Mouse (Mus musculus) forebrain, embryonic 10.5 days (tissue): ENCODE measurements around the gene Ulk1. TPM values are rescaled to one million over a fixed set of nuclear protein-coding genes. Genes with fewer than 3 reads are reported as not detected.
A peak's percentile ranks its signal among the peaks of the same experiment; 100 is the strongest.

Experiments used
- DNase-seq: peaks from one replicate; pipeline ENCODE4 v3.0.0-alpha.2; 2017; ENCODE audit warnings: low spot score; ENCODE audit errors: extremely low spot score
- H3K27ac ChIP-seq: fragments of 300-500 bp; sonication (generic); 2 replicates; pipeline ENCODE4 v1.5.1; 2016; ENCODE audit warnings: mild to moderate bottlenecking
- H3K27me3 ChIP-seq: fragments of 300-500 bp; sonication (generic); 2 replicates; pipeline ENCODE4 v1.6.1; 2016; ENCODE audit warnings: mild to moderate bottlenecking; ENCODE audit not compliant: poor library complexity, severe bottlenecking
- H3K36me3 ChIP-seq: fragments of 300-500 bp; sonication (generic); replicated peaks from 2 replicates; pipeline ENCODE4 v1.6.1; 2016; ENCODE audit warnings: mild to moderate bottlenecking, moderate library complexity
- H3K4me1 ChIP-seq: fragments of 300-500 bp; sonication (generic); 2 replicates; pipeline ENCODE4 v1.6.1; 2016
- H3K4me3 ChIP-seq: fragments of 300-500 bp; sonication (generic); 2 replicates; pipeline ENCODE4 v1.5.1; 2016; ENCODE audit warnings: mild to moderate bottlenecking, moderate library complexity
- H3K9me3 ChIP-seq: fragments of 300-500 bp; sonication (generic); 2 replicates; pipeline ENCODE4 v1.6.1; 2016; ENCODE audit warnings: mild to moderate bottlenecking, moderate library complexity
- WGBS: fragments of 180-500 bp; shearing (Covaris S2); methylation state at CpG from one replicate; pipeline ENCODE4 v1.1.7; 2016; 5-methylcytosine and 5-hydroxymethylcytosine counted together
- polyA plus RNA-seq: library from polyadenylated mRNA; unstranded; fragments of >200 nt; fragmentation: Nextera tagmentation; extraction: Ambion mirVana; gene quantifications from 2 replicates; pipeline ENCODE4 v1.2.1, GENCODE M21; 2016

Gene Ulk1
- polyA plus RNA-seq, 1 experiment from 2014 or later, result 18.3 TPM

- no peak overlapping the region for H3K27ac ChIP-seq
- 93% methylated on average over 5 of the region's 5 CpGs for WGBS
- no peaks in the 10 kb centered on the region for H3K27me3 ChIP-seq
- H3K36me3 ChIP-seq, result peaks cover 8% of the 10 kb centered on the region
- H3K4me1 ChIP-seq, result no peaks in the 10 kb centered on the region
- no peak for DNase-seq
- H3K9me3 ChIP-seq, result no peaks in the 10 kb centered on the region
- no peak overlapping the region for H3K4me3 ChIP-seq
These were observed 17.7 kb upstream of the Ulk1 start for GRCm38 (mm10) chr5:110827576-110827975.

DNA sequence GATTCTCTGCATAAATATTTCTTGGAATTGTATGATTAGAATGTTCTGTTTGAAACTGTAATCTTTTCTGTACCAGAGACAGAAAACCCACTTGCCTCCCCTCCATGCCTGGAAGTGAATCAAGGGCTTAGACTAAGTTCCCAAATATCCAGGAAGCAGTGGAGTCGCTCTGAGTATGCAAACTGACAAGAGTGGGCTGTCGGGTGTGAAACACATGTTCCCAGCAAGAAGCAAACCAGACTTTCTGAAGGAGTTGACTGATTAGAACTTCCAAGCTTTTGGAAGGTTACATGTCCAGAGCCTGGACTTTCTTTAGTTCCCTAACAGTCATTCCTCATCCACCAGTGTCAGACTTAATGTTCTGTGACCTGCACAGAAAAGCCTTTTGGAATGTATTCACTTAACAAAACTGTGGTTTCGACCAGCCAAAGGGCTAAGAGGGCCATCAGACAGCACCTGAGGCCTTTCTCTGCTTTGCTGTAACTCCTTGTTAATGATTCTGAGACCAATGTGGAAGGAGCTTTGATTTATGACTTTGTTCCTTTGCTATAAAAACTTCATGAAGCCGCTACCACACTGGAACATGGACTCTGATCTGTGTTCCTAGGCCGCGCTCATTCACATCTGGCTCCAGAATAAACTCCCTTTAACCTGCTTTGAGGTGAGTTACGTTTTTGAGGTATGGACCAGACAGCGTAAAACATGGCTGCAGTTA lies 17.0 kb upstream of the Ulk1 start:
- H3K4me3 ChIP-seq, result no peak overlapping the region
- H3K4me1 ChIP-seq, result no peaks in the 10 kb centered on the region
- WGBS, result 91% methylated on average over 8 of the region's 8 CpGs
- H3K9me3 ChIP-seq, result no peaks in the 10 kb centered on the region
- no peak for DNase-seq
- no peak overlapping the region for H3K27ac ChIP-seq
- peaks cover 8% of the 10 kb centered on the region for H3K36me3 ChIP-seq
- H3K27me3 ChIP-seq, result no peaks in the 10 kb centered on the region

GRCm38 (mm10) chr5:110824421-110824820 lies 14.5 kb upstream of the Ulk1 start:
- WGBS, result 91% methylated on average over 4 of the region's 4 CpGs
- no peaks in the 10 kb centered on the region for H3K9me3 ChIP-seq
- H3K4me3 ChIP-seq, result no peak overlapping the region
- no peaks in the 10 kb centered on the region for H3K4me1 ChIP-seq
- no peaks in the 10 kb centered on the region for H3K27me3 ChIP-seq
- no peak overlapping the region for H3K27ac ChIP-seq
- no peak for DNase-seq
- H3K36me3 ChIP-seq, result 0 out of 2 replicates have a peak, but pooled peaks cover 3% of the 10 kb centered on the region

- Histone ChIP-seq H3K27ac (peak overlapping the region; percentile 92), H3K9me3 (no peaks in the 10 kb centered on the region), H3K27me3 (no peaks in the 10 kb centered on the region), H3K36me3 (peaks cover 40% of the 10 kb centered on the region), H3K4me3 (peak overlapping the region; percentile 83), H3K4me1 (peaks cover 34% of the 10 kb centered on the region)
- WGBS, result 2% methylated on average over 27 of the region's 27 CpGs
- peak; percentile 61 for DNase-seq
These were observed 853 bp downstream of the Ulk1 start for GRCm38 (mm10) chr5:110808821-110809666.

DNA sequence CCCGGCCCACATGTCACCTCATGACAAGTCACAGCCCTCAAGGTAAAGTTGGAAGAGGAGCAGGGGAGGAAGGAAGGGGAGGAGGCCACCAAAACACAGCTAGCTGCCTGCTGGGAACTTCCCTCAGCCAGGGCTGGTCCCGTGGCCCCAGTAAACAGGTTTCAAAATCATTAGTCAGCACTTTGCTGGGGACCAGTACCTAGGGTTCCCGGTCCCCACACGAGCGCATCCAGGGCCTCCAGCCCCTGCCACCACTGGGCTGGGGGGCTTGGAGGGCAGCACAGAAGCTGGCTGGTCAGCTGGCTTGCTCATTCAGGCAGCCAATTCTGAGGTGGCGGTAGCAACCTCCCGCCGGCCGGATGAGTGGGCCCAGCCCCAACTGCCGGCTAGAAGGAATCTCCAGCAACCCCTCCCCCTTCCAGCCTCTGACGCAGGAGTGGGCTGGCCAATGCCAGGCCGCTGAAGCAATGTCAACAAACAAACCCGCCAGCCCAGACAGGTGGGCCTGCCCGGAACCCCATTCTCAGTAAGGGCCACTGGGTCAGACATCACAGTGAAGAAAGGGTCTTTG lies 1.8 kb downstream of the Ulk1 start:
- no peaks in the 10 kb centered on the region for H3K27me3 ChIP-seq
- peak overlapping the region; percentile 73 for H3K27ac ChIP-seq
- H3K4me3 ChIP-seq, result peak overlapping the region; percentile 83
- H3K4me1 ChIP-seq, result peaks cover 34% of the 10 kb centered on the region
- H3K9me3 ChIP-seq, result no peaks in the 10 kb centered on the region
- 6% methylated on average over 14 of the region's 14 CpGs for WGBS
- H3K36me3 ChIP-seq, result peaks cover 48% of the 10 kb centered on the region
- peak; percentile 82 for DNase-seq

DNA sequence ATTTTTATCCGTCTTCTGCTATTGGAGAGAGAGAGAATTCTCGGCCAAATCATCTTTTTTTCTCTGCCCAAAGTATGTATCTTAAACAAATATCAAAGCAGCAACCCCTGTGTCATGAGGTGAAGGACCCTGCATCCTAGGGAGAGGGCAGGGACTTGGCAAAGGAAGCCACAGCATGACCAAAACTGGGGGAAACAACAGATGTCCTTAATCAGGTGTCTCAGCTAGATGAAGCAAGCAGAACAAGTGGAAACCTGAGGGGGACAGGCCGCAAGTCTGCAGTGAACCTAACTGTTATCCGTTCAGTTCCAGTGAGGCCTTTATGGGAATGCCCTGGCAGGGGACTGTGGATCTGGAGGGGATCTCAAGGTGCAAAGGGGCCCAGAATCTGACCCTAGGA lies 2.4 kb downstream of the Ulk1 start:
- no peak for DNase-seq
- WGBS, result 85% methylated on average over 4 of the region's 4 CpGs
- Histone ChIP-seq H3K27me3 (no peaks in the 10 kb centered on the region), H3K27ac (peak overlapping the region; percentile 73; the same call in 1 of the 2 replicates), H3K9me3 (no peaks in the 10 kb centered on the region), H3K4me1 (peaks cover 34% of the 10 kb centered on the region), H3K36me3 (peaks cover 54% of the 10 kb centered on the region), H3K4me3 (peak overlapping the region; percentile 83)

- DNase-seq, result no peak
- H3K4me3 ChIP-seq, result no peak overlapping the region; the same call in 1 of the 2 replicates
- no peaks in the 10 kb centered on the region for H3K9me3 ChIP-seq
- no peaks in the 10 kb centered on the region for H3K27me3 ChIP-seq
- 84% methylated on average over 1 of the region's 1 CpGs for WGBS
- no peak overlapping the region for H3K27ac ChIP-seq
- H3K4me1 ChIP-seq, result peaks cover 34% of the 10 kb centered on the region
- peaks cover 62% of the 10 kb centered on the region for H3K36me3 ChIP-seq
These were observed 3.2 kb downstream of the Ulk1 start for GRCm38 (mm10) chr5:110806676-110807075.

GRCm38 (mm10) chr5:110806154-110806553 lies 3.7 kb downstream of the Ulk1 start:
- WGBS, result 86% methylated on average over 4 of the region's 4 CpGs
- peaks cover 67% of the 10 kb centered on the region for H3K36me3 ChIP-seq

DNA sequence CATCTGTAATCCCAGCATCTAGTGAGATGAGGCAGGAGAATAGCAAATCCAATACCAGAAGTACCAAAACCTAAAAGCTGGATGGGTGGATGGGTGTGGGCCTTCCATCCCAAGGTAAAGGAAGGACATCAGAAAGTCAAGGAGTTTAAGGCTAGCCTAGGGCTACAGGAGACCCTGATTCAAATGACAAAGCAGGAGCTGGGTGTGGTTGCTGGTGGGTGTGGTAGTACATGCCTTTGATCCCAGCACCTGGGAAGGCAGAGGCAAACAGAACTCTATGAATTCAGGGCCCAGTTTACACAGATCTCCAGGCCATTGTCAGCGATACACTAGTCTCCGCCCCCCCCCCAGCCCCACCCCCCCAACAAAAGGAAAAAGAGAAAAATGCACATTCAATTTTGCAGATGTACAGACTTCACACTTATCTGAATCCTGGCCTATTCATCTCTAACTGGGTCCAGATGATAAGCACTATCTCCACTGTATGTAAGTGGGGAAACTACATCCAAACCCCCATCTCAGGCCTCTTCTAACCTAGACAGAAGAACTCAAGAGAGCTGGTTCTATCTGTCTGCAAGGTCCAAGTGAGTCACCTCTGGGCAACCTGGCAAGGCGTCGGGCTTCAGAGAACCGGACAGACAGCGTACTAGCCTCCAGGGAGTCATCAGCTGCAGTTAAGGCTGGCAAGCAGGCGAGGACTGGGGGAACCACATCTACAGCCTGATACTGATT lies 5.7 kb downstream of the Ulk1 start:
- 90% methylated on average over 7 of the region's 7 CpGs for WGBS
- peaks cover 28% of the 10 kb centered on the region for H3K4me1 ChIP-seq
- DNase-seq, result no peak
- H3K4me3 ChIP-seq, result no peak overlapping the region
- H3K9me3 ChIP-seq, result no peaks in the 10 kb centered on the region
- peaks cover 87% of the 10 kb centered on the region for H3K36me3 ChIP-seq
- H3K27ac ChIP-seq, result no peak overlapping the region
- no peaks in the 10 kb centered on the region for H3K27me3 ChIP-seq

More at GRCm38 (mm10) chr5:110806154-110806553, 3.7 kb downstream of the Ulk1 start:
- no peak for DNase-seq
- Histone ChIP-seq H3K4me1 (peaks cover 34% of the 10 kb centered on the region), H3K4me3 (no peak overlapping the region), H3K9me3 (no peaks in the 10 kb centered on the region), H3K27me3 (no peaks in the 10 kb centered on the region), H3K27ac (no peak overlapping the region)

GRCm38 (mm10) chr5:110802809-110803208 lies 7.1 kb downstream of the Ulk1 start:
- no peaks in the 10 kb centered on the region for H3K27me3 ChIP-seq

DNA sequence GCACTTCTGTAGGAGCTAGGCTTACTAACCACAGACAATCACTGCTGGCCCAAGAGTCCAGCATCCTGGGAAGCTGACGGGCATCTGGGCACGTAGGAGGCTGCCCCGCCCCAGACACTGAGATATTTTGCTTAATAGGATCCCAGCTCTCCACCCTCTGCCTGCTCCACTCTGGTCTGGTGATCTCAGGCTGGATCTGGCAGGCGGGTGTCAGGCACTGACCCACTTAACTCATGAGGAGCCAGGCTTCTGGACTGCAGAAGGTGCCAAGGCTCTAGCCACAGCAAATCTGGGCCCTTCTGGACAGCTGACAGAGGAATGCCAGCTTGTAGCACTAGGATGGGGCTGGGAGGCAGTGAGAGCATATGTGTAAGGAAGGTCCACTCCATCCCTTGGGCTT lies 7.7 kb downstream of the Ulk1 start:
- Histone ChIP-seq H3K27ac (no peak overlapping the region), H3K9me3 (no peaks in the 10 kb centered on the region), H3K36me3 (peaks cover 98% of the 10 kb centered on the region), H3K4me3 (no peak overlapping the region), H3K4me1 (peaks cover 8% of the 10 kb centered on the region), H3K27me3 (no peaks in the 10 kb centered on the region)
- WGBS, result 89% methylated on average over 4 of the region's 4 CpGs
- DNase-seq, result no peak

More at GRCm38 (mm10) chr5:110802809-110803208, 7.1 kb downstream of the Ulk1 start:
- DNase-seq, result no peak
- Histone ChIP-seq H3K4me3 (no peak overlapping the region), H3K4me1 (peaks cover 15% of the 10 kb centered on the region), H3K9me3 (no peaks in the 10 kb centered on the region), H3K27ac (no peak overlapping the region), H3K36me3 (peaks cover 98% of the 10 kb centered on the region)

DNA sequence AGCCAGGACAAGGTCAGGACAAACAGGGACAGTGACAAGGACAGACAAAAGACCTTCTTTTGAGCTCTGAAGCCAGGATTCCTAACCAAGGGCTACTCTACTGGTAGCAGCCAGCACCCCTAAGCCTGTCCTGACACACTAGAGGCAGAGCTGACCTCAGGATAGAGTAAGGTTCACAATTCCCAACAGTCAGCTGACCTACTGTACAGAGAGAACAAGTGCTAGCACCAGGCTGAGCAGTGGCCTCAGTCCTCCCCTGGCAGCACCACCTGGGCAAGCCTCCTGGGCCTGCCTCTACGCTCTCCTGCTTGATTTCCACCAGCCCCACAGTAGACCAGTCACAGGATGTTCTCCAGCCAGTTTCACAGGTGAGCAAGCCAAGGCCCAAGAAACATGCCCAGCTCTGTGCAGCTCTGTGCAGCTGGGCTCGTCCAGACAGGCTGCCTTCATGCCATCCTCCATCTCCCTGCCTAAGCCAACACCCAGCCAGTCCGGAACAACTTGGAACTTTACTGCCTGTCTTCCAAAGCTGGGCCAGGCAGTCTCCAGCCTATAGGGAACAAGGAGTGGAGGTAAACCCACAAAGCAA lies 8.8 kb downstream of the Ulk1 start:
- Histone ChIP-seq H3K9me3 (no peaks in the 10 kb centered on the region), H3K4me1 (no peaks in the 10 kb centered on the region; the same call in 1 of the 2 replicates), H3K4me3 (no peak overlapping the region), H3K27me3 (no peaks in the 10 kb centered on the region), H3K27ac (no peak overlapping the region), H3K36me3 (peaks cover 98% of the 10 kb centered on the region)
- WGBS, result 94% methylated on average over 3 of the region's 3 CpGs
- no peak for DNase-seq
